Mouse (Mus musculus) heart, adult 11 months (tissue): ENCODE measurements around the gene Syf2.

Source experiments
- DNase-seq: peaks from one replicate; pipeline ENCODE4 v3.0.0; 2022

Syf2 gene

GRCm38 (mm10) chr4:134924019-134924741 lies 6.5 kb upstream of the Syf2 start:
- DNase-seq = peak; percentile 99

GRCm38 (mm10) chr4:134925206-134925605 lies 5.5 kb upstream of the Syf2 start:
- peak; percentile 95 for DNase-seq

GRCm38 (mm10) chr4:134927815-134928463 lies 2.8 kb upstream of the Syf2 start:
- peak; percentile 91 for DNase-seq

- peak; percentile 85 for DNase-seq
These were observed 2.2 kb upstream of the Syf2 start for GRCm38 (mm10) chr4:134928464-134928836.

GRCm38 (mm10) chr4:134929536-134929935 lies 1.2 kb upstream of the Syf2 start:
- no peak for DNase-seq

- no peak for DNase-seq
These were observed 508 bp upstream of the Syf2 start for GRCm38 (mm10) chr4:134930190-134930589.

GRCm38 (mm10) chr4:134937240-134938176 lies 6.8 kb downstream of the Syf2 start:
- DNase-seq = peak; percentile 91

GRCm38 (mm10) chr4:134939900-134940299 lies 9.2 kb downstream of the Syf2 start:
- DNase-seq = no peak

GRCm38 (mm10) chr4:134943758-134944538 lies 13.2 kb downstream of the Syf2 start:
- DNase-seq = no peak

GRCm38 (mm10) chr4:134946024-134946744 lies 15.5 kb downstream of the Syf2 start:
- DNase-seq = peak; percentile 93

GRCm38 (mm10) chr4:134950518-134951091 lies 19.9 kb downstream of the Syf2 start:
- no peak for DNase-seq

GRCm38 (mm10) chr4:134954461-134954860 lies 23.8 kb downstream of the Syf2 start:
- DNase-seq = peak; percentile 93

GRCm38 (mm10) chr4:134955196-134955595 lies 24.5 kb downstream of the Syf2 start:
- DNase-seq = no peak

GRCm38 (mm10) chr4:134955845-134956244 lies 25.1 kb downstream of the Syf2 start:
- DNase-seq = no peak

- DNase-seq = peak; percentile 93
These were observed 25.6 kb downstream of the Syf2 start for GRCm38 (mm10) chr4:134956328-134956727.

- DNase-seq = no peak
These were observed 32.5 kb downstream of the Syf2 start for GRCm38 (mm10) chr4:134963021-134963776.

GRCm38 (mm10) chr4:134967887-134968604 lies 37.3 kb downstream of the Syf2 start:
- no peak for DNase-seq

- no peak for DNase-seq
These were observed 37.9 kb downstream of the Syf2 start for GRCm38 (mm10) chr4:134968605-134968976.

GRCm38 (mm10) chr4:134975261-134975928 lies 44.7 kb downstream of the Syf2 start:
- DNase-seq = no peak

- no peak for DNase-seq
These were observed 45.2 kb downstream of the Syf2 start for GRCm38 (mm10) chr4:134975929-134976308.
